Mouse (Mus musculus): Measurements from ENCODE around the gene Ccno. TPM values are rescaled to one million over a fixed set of nuclear protein-coding genes. Genes with fewer than 3 reads are reported as not detected.

Ccno gene
- under 1 TPM in 1 of 2 experiments, not detected in 1; 0.26 TPM for total RNA-seq (2021)

DNA sequence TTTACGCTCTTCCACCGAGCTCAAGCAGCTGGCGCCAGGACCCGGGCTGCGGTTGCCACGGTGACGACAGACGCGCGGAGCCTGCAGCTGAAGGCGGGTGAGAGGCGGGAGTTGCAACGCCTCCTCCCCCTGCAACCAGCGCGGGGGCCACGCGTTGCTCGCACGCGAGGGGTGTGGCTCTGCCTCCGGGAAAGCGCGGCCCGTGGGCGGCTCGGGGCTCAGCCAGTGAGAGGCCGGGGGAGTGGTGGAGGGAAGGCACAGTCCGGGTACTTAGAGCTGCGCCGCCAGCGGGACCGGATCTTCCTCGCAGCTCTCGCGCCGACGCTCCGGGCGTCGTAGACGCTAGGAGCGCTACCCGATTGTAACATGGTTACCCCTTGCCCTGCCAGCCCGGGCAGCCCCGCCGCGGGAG is at the start of gene Ccno:
Gene Ccno, plus strand, starts transcription at position 271 of the 412 bp plus-strand sequence.
- intact Hi-C loops (cut with DNase I), result loop anchor here (5.0 kb wide), 1 partner anchor 45 kb away; no protein-coding TSS in a partner anchor
- DNase-seq (ENCODE audit: low spot score), result peak; percentile 91

DNA sequence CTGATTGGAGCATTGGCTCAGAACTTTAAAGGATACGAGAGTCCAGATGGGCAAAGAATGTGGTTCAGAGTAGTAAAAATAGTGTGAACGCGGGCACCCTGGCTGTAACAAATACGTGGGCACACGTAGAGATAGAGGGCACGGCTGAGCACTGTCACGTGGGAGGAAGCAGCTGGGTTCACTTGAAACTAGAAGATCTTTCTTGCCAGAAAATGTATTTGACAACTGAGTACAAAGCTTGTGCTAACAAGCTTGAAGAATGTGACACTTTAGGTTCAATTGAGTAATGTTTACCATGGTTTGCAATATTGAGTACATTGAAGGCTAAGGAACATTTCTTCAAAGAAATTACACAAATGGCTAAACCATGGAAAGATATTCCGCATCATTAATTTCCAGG is 49.5 kb upstream of the Ccno start:
- intact Hi-C loops (cut with DNase I), result no loop called here
- no peak for DNase-seq (ENCODE audit: low spot score)

DNA sequence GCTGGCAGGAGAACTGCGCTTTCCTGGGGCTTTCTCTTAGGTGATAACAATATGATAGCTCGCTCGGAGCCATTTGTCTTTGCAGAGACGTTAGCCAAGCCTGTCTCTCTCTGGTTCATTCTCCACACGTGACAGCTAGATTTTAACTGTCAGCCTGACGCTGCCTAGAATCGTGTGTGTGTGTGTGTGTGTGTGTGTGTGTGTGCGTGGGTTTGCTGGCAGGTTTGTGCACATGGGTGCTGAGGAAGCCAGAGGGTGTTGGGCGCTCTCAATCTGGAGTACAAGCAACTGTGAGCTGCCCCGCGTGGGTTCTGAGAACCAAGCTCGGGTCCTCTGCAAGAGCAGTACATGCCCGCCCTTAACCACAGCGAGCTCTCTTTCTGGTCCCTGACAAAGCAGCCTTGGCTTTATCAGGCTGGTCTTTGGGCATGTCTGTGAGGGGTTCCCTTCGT is 45.7 kb upstream of the Ccno start:
- DNase-seq (ENCODE audit: low spot score), result no peak
- intact Hi-C loops (cut with DNase I), result no loop called here

DNA sequence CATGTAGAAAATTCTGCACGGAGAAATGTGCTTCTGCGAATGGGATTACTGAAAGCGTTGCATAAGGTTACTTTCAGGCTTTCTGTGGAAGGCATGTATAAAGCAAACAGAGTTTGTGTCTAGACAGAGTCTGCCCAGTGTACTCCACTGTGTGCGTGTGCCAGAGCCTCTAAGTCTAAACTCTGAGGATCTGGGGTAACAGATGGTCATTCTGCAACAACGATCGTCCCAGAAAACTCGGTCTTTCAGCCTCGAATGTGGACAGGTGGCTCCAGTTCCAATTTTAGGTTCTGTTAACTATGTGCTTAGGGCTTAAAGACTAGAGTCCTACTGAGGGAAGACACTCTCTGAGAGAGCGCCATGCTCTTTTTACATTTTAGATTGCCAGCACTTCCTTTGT is 42.3 kb upstream of the Ccno start:
- intact Hi-C loops (cut with DNase I), result no loop called here
- DNase-seq (ENCODE audit: low spot score), result no peak

DNA sequence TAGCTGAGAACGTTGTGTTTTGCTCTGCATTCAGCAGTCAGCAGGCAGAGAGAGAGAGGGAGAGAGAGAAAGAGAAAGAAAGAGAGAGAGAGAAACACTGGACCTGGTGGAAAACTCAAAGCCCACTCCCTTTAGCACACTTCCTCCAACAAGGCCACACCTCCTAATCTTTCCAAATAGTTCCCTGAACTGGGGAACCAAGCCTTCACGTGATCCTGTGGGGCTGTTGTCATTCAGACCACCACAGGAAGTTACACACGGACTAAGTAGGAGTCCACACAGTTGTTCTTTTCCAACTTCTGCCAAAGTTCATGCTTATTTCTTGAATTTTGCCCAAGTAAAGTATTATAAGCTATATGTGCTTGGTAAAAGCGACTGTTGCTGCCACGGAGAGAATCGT is 41.7 kb upstream of the Ccno start:
- no peak for DNase-seq (ENCODE audit: low spot score)

DNA sequence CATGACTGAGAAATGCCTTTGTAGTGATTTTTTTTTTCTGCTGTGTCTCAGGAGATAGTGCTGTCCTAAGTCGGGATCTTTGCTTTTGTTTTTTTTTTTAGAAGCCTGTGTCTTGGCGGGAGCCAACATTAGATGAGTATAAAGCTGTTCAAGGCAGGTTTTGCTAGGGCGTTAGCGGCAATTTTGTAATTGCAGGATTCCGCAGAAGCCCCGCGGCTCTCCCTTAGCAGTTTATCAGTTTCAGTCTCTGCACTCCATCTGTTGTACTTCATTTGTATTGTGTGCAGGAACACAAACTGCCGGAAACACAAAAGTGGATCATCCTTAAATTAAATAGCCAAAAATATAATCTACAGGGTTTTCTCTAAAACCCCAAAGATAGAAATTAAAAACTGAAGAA is 33.5 kb upstream of the Ccno start:
- intact Hi-C loops (cut with DNase I), result no loop called here
- no peak for DNase-seq (ENCODE audit: low spot score)

More for the DNA sequence above, 41.7 kb upstream of the Ccno start:
- intact Hi-C loops (cut with DNase I), result no loop called here

DNA sequence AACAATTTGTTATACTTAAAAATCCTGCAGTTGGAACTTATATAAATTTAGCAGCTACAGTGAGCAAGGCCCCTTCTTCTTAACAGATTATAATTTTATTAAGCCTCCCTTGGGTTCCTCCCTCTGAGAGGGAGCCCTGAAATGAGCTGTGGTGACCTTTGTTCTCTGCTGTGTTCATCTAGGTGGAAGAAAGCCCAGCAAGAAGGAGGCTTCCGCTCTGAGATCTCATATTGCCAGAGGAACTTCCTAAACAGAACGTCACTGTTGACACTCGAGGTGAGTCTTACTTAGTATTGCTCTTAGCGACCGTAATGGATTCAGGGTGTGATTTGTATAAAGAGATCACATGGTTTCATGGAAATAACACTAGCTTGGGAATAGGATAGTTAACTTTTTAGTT is 24.5 kb upstream of the Ccno start:
- intact Hi-C loops (cut with DNase I), result no loop called here
- no peak for DNase-seq (ENCODE audit: low spot score)

DNA sequence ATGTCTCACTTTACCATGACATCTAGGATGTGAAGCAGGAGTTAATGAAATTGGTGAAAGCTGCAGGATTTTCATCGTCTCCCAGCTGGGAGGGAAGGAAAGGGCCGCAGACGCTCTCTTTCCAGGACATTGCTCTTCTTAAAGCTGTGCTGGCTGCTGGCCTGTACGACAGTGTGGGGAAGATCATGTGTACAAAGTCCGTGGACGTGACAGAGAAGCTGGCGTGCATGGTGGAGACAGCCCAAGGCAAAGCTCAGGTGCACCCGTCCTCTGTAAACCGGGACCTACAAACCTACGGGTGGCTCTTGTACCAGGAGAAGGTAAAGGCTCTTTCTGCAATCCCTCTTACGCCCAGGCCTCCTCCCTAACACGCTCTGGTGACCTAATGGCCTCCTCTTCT is 23.2 kb upstream of the Ccno start:
- intact Hi-C loops (cut with DNase I), result no loop called here

DNA sequence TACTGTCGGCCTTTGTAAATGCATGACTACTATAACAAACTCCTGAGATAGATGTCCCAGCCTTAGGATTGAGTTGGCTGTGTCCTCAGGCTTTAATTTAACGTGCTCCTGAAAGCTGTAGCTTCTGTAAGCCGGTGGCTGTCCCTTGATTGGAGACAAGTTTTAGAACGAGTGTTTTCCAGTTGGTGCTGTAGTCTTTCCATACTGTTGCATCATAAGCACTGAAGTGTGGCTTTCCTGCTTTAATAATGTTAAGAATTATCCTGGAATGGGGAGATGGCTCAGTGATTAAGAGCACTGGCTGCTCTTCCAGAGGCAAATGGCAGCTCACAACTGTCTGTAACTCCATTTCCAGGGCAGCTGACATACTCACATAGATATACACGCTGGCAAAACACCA is 20.3 kb upstream of the Ccno start:
- intact Hi-C loops (cut with DNase I), result no loop called here
- no peak for DNase-seq (ENCODE audit: low spot score)

More for the DNA sequence above, 23.2 kb upstream of the Ccno start:
- DNase-seq (ENCODE audit: low spot score), result no peak

DNA sequence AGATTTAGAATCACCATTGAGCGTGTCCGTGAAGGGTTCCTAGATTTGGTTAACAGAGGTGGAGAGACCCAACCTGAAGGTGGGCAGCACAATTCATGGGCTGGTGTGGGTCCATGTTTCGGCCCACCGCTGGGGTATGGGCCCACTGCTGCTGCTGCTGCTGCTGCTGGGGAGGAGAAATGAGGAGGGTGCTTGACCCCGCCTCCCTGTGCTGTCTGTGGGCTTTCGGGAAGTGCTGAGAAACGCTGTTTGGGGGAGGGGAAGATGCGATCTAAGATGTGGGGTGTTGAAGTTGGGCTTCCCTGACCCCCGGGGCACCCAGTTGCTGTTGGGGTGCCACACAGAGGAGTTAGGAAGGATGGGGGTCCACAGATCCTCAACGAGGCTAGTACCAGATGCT is 10.9 kb upstream of the Ccno start:
- no peak for DNase-seq (ENCODE audit: low spot score)
- intact Hi-C loops (cut with DNase I), result no loop called here

DNA sequence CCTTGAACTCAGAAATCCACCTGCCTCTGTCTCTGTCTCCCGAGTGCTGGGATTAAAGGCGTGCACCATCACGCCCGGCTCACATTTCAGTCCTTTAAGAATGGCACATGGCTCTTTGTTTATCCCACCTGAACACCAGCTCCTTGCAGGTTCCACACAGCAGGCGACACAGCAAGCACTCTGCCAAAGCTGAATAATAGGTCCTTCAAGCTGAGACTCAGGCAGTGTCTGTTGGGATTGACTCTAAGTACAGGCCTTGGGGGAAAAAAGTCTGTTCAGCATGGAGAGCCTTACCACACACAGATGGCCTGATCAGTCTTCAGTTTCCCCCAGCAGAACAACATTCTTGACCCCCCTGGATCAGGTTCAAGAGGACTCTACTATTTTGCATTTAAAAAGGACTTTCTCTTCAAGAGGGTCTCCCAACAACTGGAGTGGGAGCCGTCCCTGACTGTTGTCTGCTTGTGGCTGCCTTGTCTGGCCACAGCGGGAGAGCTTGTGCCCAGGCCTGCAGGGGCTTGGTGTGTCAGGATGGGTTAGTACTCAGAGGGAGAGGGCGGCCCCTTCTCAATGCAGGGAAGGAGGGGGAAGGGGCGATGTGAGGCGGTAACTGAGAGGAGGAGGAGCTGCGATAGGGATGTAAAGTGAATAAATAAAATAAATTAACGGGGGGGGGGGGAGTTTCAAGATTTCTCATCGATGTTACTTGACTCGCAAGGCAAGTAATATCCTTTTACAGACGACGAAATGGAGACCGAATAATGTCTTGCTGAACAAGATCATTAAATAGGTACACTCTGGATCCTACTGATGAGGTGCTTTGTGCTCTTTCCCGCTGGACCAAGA is 1.8 kb upstream of the Ccno start:
- no peak for DNase-seq (ENCODE audit: low spot score)
- intact Hi-C loops (cut with DNase I), result loop anchor here (5.0 kb wide), 1 partner anchor 46 kb away; no protein-coding TSS in a partner anchor

DNA sequence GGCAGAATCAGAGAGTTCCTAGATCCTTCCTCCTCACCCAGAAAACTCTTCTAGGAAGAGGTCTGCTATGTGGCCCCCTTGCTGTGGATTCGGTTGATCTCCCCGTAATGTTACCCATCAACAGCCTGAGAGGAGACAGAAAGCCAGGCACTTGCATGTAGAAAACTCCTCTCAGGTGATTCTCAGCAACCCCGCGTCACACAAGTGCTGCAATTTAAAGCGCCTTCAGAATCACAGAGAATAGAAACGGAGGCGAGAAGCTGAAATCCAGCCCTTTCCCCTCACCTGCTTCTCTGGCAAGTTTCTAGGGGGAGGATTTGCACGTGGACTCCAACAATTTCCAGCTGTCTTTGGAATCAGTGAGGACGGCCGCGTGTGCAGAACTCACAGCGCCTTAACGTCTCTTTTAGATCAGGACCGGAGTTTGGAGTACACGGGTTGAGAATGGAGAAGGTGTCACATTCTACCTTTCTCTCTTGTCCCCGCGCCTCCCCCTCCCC is 1.1 kb upstream of the Ccno start:
- intact Hi-C loops (cut with DNase I), result loop anchor here (5.0 kb wide), 1 partner anchor 46 kb away; no protein-coding TSS in a partner anchor

DNA sequence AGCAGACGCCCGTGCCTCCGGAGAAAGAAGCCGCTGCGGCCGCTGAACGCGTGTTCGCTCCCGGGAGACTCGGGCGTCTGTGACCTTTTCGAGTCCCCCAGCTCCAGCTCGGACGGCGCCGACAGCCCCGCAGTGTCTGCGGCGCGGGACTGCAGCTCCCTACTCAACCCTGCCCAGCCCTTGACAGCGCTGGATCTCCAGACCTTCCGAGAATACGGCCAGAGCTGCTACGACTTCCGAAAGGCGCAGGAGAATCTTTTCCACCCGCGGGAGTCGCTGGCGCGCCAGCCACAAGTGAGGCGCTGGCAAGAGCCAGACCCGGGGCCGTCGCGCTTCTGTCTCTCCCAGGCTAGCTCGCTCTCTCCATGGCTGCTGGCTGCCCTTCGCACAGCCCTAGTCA is 389 bp downstream of the Ccno start:
- DNase-seq (ENCODE audit: low spot score), result no peak
- intact Hi-C loops (cut with DNase I), result loop anchor here (5.0 kb wide), 1 partner anchor 44 kb away; no protein-coding TSS in a partner anchor

More for the DNA sequence above, 1.1 kb upstream of the Ccno start:
- DNase-seq (ENCODE audit: low spot score), result no peak

DNA sequence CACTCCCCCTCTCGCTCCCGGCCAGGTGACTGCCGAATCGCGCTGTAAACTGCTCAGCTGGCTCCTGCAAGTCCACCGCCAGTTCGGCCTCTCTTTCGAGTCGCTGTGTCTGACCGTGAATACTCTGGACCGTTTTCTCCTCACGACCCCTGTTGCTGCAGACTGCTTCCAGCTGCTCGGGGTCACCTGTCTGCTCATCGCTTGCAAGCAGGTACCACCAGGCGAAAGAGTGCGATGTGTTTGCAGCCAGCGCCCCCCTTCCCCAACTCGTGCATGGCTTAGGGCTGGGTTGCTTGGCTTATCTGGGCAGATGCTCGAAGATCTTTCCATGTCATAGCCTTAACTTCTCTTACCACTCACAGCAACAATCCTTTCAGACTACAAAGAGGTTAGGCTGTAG is 1.3 kb downstream of the Ccno start:
- DNase-seq (ENCODE audit: low spot score), result no peak
- intact Hi-C loops (cut with DNase I), result loop anchor here (5.0 kb wide), 1 partner anchor 43 kb away; no protein-coding TSS in a partner anchor

DNA sequence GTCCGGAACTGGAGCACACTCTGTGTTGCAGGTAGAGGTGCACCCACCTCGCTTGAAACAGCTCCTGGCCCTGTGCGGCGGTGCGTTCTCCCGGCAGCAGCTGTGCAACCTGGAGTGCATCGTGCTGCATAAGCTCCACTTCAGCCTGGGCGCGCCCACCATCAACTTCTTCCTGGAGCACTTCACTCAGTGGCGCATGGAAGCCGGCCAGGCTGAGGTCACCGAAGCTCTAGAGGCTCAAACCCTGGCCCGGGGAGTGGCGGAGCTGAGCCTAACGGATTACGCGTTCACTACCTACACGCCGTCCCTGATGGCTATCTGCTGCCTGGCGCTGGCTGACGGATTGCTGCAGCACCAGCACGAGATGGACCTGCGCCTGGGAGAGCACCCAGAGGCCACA is 1.9 kb downstream of the Ccno start:
- intact Hi-C loops (cut with DNase I), result loop anchor here (5.0 kb wide), 1 partner anchor 43 kb away; no protein-coding TSS in a partner anchor
- DNase-seq (ENCODE audit: low spot score), result no peak

DNA sequence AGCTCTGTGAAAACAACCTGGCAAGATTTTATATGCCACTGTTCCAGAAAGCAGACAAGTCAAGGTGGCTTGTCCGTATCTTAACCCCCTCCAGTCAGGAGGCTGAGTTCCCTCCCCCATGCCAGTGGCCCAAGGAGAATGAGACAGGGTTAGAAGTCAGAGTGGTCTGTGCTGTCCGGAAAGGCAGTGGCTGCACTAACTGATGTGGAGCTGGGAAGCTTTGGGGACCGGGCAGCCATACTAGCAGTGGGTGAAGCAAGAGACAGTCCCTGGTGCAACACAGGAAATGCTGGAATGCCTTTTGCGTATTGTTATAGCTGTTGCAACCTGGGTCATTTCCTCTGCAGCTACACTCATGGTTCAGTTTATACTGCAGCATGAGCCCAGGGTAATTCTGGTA is 2.7 kb downstream of the Ccno start:
- intact Hi-C loops (cut with DNase I), result no loop called here

DNA sequence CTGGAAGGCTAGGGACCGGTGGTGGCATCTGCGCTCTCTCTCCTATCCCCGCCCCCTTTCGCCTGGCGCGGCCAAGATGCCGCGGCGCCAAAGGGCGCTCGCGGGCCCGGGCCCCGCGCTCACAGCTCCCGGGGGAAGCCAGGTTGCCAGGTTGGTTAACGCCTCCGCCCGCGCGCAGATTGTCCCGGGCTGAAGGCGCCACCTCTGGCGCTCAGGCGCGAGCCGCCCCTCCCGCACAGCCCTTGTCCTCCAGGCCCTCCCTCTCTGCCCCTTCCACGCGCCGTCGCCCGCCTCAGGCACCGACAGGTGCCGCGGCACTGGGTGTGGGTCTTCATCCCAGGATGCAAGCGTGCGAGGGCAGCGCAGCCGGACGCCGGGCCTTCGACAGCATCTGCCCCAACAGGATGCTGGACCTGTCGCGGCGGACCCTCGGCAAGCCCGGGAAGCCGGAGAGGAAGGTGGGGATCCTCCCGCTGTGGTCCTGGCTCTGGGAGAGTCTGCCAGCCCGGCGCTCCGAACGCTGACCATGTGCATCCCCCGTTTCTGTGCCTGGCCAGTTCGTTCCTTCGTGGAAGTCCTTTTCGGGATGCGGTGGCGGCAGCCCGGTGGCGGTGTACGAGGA is 6.0 kb downstream of the Ccno start, which contains the start of gene Mcidas:
Gene Mcidas, plus strand, starts transcription at position 315 of the 622 bp plus-strand sequence.
- no peak for DNase-seq (ENCODE audit: low spot score)

More for the DNA sequence above, 2.7 kb downstream of the Ccno start:
- DNase-seq (ENCODE audit: low spot score), result no peak

DNA sequence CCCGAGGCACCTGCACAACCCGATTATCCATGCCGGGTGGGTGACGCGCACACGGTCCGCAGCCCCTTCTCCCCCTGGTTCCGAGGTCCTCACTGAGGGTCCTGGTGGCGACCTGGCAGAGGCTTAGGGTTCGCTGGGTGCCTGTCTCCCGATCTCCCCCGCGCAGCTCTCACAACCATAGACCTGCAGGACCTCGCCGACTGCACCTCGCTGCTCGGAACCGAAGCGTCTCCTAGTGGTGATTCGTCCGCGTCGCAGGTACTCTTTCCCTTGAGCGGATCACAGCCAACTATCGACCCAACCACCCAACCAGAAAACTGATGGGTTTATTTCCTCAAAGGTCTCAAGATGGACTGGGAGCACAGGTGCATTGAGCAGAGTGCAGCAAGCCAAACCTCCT is 6.6 kb downstream of the Ccno start:
- no peak for DNase-seq (ENCODE audit: low spot score)
- intact Hi-C loops (cut with DNase I), result no loop called here

More for the DNA sequence above, 6.0 kb downstream of the Ccno start, which contains the start of gene Mcidas:
- intact Hi-C loops (cut with DNase I), result no loop called here

DNA sequence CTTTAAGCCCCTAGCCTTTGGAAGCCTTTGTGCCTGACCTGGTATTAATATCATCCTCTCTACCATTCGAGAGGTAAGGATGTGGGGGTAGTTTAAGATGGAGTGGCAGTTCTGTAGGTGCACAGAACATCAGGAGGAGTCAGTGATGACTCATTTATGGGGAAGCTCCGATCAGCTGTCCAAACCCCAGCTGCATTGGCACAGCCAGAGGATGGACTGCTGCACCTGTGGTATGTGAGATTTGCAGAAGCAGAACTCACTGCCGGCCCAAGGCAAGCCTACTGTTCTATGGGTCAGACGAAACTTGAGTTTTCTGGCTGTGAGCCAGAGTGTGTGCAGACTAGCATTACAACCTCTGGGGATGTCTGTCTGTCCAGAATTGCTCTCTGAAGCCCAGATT is 8.8 kb downstream of the Ccno start:
- DNase-seq (ENCODE audit: low spot score), result no peak
- intact Hi-C loops (cut with DNase I), result no loop called here

DNA sequence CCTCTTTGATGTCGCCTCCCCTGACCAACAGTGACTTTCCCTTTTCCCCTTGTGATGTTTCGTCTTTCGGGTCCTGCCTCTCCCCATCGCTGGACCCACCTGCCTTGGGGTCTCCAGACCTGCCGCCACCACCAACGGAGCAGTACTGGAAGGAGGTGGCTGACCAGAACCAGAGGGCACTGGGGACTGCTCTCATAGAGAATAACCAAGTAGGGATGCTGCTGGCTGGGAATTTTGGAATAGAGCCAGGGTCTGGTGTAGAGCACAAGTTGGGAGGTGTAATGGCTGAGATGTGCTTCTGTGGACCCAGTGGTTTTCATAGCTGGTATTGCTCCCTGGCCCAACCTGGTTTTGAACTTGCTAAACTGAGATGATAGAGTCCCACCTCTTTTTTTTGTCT is 9.8 kb downstream of the Ccno start:
- DNase-seq (ENCODE audit: low spot score), result no peak
- intact Hi-C loops (cut with DNase I), result no loop called here
